Mouse (Mus musculus): Measurements from ENCODE around the gene 2010003K11Rik. TPM values are rescaled to one million over a fixed set of nuclear protein-coding genes. Genes with fewer than 3 reads are reported as not detected.

Gene 2010003K11Rik
- polyA plus RNA-seq, 1 experiment from 2014 or later, result 0.05 TPM

GRCm38 (mm10) chr19:4449230-4449629 lies 49.2 kb downstream of the 2010003K11Rik start:
- DNase-seq (ENCODE audit: low read depth, low spot score), result no peak
- H3K27me3 ChIP-seq, result no peaks in the 10 kb centered on the region
- no peak for TF ChIP-seq CTCF (IDR thresholded peaks at IDR 0.05)
- ChIA-PET CTCF (interaction anchor here (0.8 kb wide), 1 partner anchor 8 kb away, joined by 3 read pairs; no protein-coding TSS in a partner anchor), POLR2A (no interaction called here)
- ATAC-seq, result no peak
- in situ Hi-C loops (cut with MboI; ENCODE audit: low pct_unique_long_range_greater_than_20kb), result no loop called here

DNA sequence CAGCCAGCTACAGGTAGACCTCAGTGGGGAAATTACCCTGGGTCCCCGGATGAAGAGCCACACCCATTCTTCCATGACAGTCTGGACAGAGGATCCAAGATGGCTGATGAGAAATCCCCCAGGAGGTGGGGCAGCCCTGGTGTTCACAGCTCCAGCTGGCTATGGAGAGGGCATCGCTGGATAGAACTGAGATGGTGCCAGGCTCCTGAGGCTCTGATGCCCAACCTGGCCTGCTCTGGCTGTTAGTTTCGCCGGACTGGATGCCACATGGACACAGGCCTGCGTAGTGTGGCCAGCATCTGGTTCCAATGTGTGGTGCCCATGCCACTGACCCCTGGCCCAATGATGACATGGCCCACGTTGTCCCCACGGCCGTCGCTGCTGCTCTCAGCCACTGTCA lies 50.9 kb downstream of the 2010003K11Rik start:
- ATAC-seq, result no peak
- DNase-seq (ENCODE audit: low read depth, low spot score), result no peak
- ChIA-PET POLR2A (no interaction called here), CTCF (no interaction called here)
- no peak for TF ChIP-seq CTCF (IDR thresholded peaks at IDR 0.05)
- in situ Hi-C loops (cut with MboI; ENCODE audit: low pct_unique_long_range_greater_than_20kb), result no loop called here
- no peaks in the 10 kb centered on the region for H3K27me3 ChIP-seq

Other genes starting within 250 kb of the 2010003K11Rik start
- 71.3 TPM for gene Ssh3, start 229.4 kb downstream of the 2010003K11Rik start, polyA plus RNA-seq (2021)
- 25.8 TPM for gene Ankrd13d, start 215.4 kb downstream of the 2010003K11Rik start, polyA plus RNA-seq (2021)
- 74.9 TPM for gene Grk2, start 192.4 kb downstream of the 2010003K11Rik start, polyA plus RNA-seq (2021)
- gene Kdm2a, start 100.3 kb downstream of the 2010003K11Rik start, polyA plus RNA-seq (2021), result 79.6 TPM
- 108 TPM for gene Rhod, start 59.2 kb downstream of the 2010003K11Rik start, polyA plus RNA-seq (2021)
- 25.2 TPM for gene Syt12, start 21.1 kb downstream of the 2010003K11Rik start, polyA plus RNA-seq (2021)
- 21.5 TPM for gene Pcx, start 11.9 kb upstream of the 2010003K11Rik start, polyA plus RNA-seq (2021)
- gene Lrfn4, start 117.1 kb upstream of the 2010003K11Rik start, polyA plus RNA-seq (2021), result 46.6 TPM
- 45.5 TPM for gene Rce1, start 127.1 kb upstream of the 2010003K11Rik start, polyA plus RNA-seq (2021)
- gene Gm960, start 200.1 kb upstream of the 2010003K11Rik start, polyA plus RNA-seq (2021), result 2.5 TPM
- gene Sptbn2, start 212.6 kb upstream of the 2010003K11Rik start, polyA plus RNA-seq (2021), result 1.0 TPM